Mouse (Mus musculus) forebrain, embryonic 13.5 days (tissue): ENCODE measurements around the gene Ergic1. TPM values are rescaled to one million over a fixed set of nuclear protein-coding genes. Genes with fewer than 3 reads are reported as not detected.

Experiments
- ATAC-seq: fragments of 200-750 bp; cut with Nextera tagmentation; 2 replicates; pipeline ENCODE4 v1.8.0; 2017
- H3K27ac ChIP-seq: fragments of 300-500 bp; sonication (generic); 2 replicates; pipeline ENCODE4 v1.5.1; 2015; ENCODE audit warnings: inconsistent platforms, mild to moderate bottlenecking, moderate library complexity
- H3K27me3 ChIP-seq: fragments of 300-500 bp; sonication (generic); 2 replicates; pipeline ENCODE4 v1.6.1; 2015; ENCODE audit warnings: mild to moderate bottlenecking, inconsistent platforms
- H3K36me3 ChIP-seq: fragments of 300-500 bp; sonication (generic); 2 replicates; pipeline ENCODE4 v1.6.1; 2015; ENCODE audit warnings: mild to moderate bottlenecking, inconsistent platforms; ENCODE audit not compliant: poor library complexity, severe bottlenecking
- H3K4me1 ChIP-seq: fragments of 300-500 bp; sonication (generic); 2 replicates; pipeline ENCODE4 v1.6.1; 2015; ENCODE audit warnings: inconsistent platforms
- H3K4me2 ChIP-seq: fragments of 300-500 bp; sonication (generic); 2 replicates; pipeline ENCODE4 v1.6.1; 2015; ENCODE audit warnings: inconsistent platforms, mild to moderate bottlenecking, moderate library complexity
- H3K4me3 ChIP-seq: fragments of 300-500 bp; sonication (generic); 2 replicates; pipeline ENCODE4 v1.5.1; 2015; ENCODE audit warnings: mild to moderate bottlenecking, inconsistent platforms
- H3K9ac ChIP-seq: fragments of 300-500 bp; sonication (generic); 2 replicates; pipeline ENCODE4 v1.6.1; 2015; ENCODE audit warnings: mild to moderate bottlenecking, inconsistent platforms
- H3K9me3 ChIP-seq: fragments of 300-500 bp; sonication (generic); replicated peaks from 2 replicates; pipeline ENCODE4 v1.6.1; 2016; ENCODE audit warnings: inconsistent platforms
- WGBS: fragments of 180-500 bp; shearing (Covaris S2); methylation state at CpG from one replicate; pipeline ENCODE4 v1.1.7; 2015; 5-methylcytosine and 5-hydroxymethylcytosine counted together
- polyA plus RNA-seq: library from polyadenylated mRNA; unstranded; fragments of >200 nt; fragmentation: Nextera tagmentation; extraction: Ambion mirVana; gene quantifications from 2 replicates; pipeline ENCODE4 v1.2.1, GENCODE M21; 2015

The Ergic1 gene
- polyA plus RNA-seq, 1 experiment from 2014 or later = 95.9 TPM

GRCm38 (mm10) chr17:26609820-26610219 lies 48.5 kb downstream of the Ergic1 start:
- no peaks in the 10 kb centered on the region for H3K9me3 ChIP-seq
- peaks cover 70% of the 10 kb centered on the region for H3K36me3 ChIP-seq
- ATAC-seq = no peak
- H3K4me2 ChIP-seq = no peak overlapping the region
- no peak overlapping the region for H3K9ac ChIP-seq
- H3K27me3 ChIP-seq = no peaks in the 10 kb centered on the region
- no peaks in the 10 kb centered on the region for H3K4me1 ChIP-seq
- H3K27ac ChIP-seq = no peak overlapping the region
- WGBS = 83% methylated on average over 8 of the region's 8 CpGs
- no peak overlapping the region for H3K4me3 ChIP-seq

GRCm38 (mm10) chr17:26611328-26611727 lies 50.0 kb downstream of the Ergic1 start:
- Histone ChIP-seq H3K36me3 (peaks cover 70% of the 10 kb centered on the region), H3K4me3 (no peak overlapping the region), H3K4me1 (no peaks in the 10 kb centered on the region), H3K27me3 (no peaks in the 10 kb centered on the region), H3K9ac (no peak overlapping the region), H3K4me2 (no peak overlapping the region), H3K9me3 (no peaks in the 10 kb centered on the region), H3K27ac (no peak overlapping the region)
- no peak for ATAC-seq
- WGBS = 88% methylated on average over 7 of the region's 7 CpGs

DNA sequence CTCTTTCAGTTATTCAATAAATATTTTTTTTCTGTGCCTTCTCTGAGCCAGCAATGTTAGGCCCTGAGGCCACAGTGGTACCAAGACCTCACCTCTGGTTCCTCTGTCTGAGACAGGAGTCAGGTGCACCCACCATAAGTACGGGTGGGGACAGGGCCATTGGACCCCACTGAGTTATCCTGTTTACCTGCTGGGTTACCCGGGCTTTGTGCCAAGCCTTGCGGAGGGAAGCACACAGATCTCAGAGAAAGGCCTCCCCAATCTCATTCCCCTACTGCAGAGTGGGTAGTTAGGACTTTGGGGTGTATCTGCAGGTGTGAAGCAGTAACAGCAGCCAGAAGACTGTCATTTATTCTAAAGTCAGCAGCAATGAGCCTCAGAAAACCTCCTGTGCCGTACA lies 50.6 kb downstream of the Ergic1 start:
- Histone ChIP-seq H3K4me1 (no peaks in the 10 kb centered on the region), H3K4me3 (no peak overlapping the region), H3K27me3 (no peaks in the 10 kb centered on the region), H3K36me3 (peaks cover 71% of the 10 kb centered on the region), H3K9me3 (no peaks in the 10 kb centered on the region), H3K9ac (no peak overlapping the region), H3K4me2 (no peak overlapping the region), H3K27ac (no peak overlapping the region)
- no peak for ATAC-seq
- WGBS = 87% methylated on average over 4 of the region's 4 CpGs

DNA sequence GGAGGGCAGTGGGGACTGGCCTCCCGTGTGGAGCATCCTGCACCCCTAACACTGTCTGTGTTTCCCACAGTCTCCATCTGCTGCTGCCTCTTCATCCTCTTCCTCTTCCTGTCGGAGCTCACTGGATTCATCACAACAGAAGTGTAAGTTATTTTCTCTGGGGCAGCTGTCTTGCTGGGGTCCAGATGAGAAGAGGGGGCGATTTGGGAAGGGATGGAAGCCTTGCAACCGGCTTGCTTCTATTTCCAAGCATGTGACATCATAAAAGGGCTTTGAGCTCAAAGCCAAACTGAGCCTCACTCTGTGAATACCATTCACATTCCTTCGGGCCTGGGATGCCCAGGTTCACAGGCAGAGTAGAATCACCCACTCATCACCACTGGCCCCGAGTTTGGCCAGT lies 53.0 kb downstream of the Ergic1 start:
- H3K4me2 ChIP-seq = no peak overlapping the region
- no peaks in the 10 kb centered on the region for H3K27me3 ChIP-seq
- no peak for ATAC-seq
- H3K4me1 ChIP-seq = no peaks in the 10 kb centered on the region
- H3K9ac ChIP-seq = no peak overlapping the region
- H3K27ac ChIP-seq = no peak overlapping the region
- H3K36me3 ChIP-seq = peaks cover 76% of the 10 kb centered on the region
- 87% methylated on average over 6 of the region's 6 CpGs for WGBS
- H3K9me3 ChIP-seq = no peaks in the 10 kb centered on the region
- no peak overlapping the region for H3K4me3 ChIP-seq

DNA sequence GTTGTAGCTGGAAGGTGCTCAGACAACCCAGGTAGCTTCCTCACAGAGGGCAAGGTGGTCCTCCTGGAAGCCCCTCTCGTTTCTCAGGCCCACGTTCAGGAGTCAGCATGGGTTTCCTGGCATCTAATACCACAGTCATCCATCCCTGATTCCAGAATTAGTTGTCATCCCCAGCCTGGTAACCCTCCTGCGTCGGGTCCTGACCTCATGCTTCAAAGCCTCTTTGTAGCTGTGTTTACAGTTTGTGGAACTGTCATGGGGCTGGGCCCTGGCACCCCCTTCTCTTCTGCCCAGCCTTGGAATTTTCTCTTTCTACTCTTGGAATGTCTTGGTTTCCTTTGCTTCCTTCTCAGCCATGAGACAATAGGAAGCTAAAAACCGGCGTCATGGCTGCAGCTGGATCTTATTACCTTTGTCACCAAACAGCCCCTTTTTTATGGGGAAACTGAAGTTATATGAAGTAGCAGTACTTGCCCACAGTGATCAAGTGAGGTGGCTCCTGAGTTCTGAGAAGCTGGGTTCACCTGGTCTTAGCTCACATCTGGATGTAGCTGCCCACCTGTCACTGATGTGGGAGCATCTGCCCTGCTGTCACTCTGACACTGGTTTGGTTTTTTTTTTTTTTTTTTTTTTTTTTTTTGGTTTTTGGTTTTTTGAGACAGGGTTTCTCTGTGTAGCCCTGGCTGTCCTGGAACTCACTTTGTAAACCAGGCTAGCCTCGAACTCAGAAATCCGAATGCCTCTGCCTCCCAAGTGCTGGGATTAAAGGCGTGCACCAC lies 53.6 kb downstream of the Ergic1 start:
- ATAC-seq = no peak
- H3K27me3 ChIP-seq = no peaks in the 10 kb centered on the region
- no peaks in the 10 kb centered on the region for H3K9me3 ChIP-seq
- no peak overlapping the region for H3K27ac ChIP-seq
- H3K36me3 ChIP-seq = peaks cover 76% of the 10 kb centered on the region
- H3K4me3 ChIP-seq = no peak overlapping the region
- H3K4me2 ChIP-seq = no peak overlapping the region
- 87% methylated on average over 9 of the region's 9 CpGs for WGBS
- no peaks in the 10 kb centered on the region for H3K4me1 ChIP-seq
- H3K9ac ChIP-seq = no peak overlapping the region

- no peaks in the 10 kb centered on the region for H3K4me1 ChIP-seq
- H3K4me3 ChIP-seq = no peak overlapping the region
- H3K9me3 ChIP-seq = no peaks in the 10 kb centered on the region
- no peak overlapping the region for H3K9ac ChIP-seq
- no peak overlapping the region for H3K4me2 ChIP-seq
- ATAC-seq = no peak
- 97% methylated on average over 2 of the region's 2 CpGs for WGBS
- H3K27me3 ChIP-seq = no peaks in the 10 kb centered on the region
- no peak overlapping the region for H3K27ac ChIP-seq
- H3K36me3 ChIP-seq = peaks cover 76% of the 10 kb centered on the region
Measured at GRCm38 (mm10) chr17:26616696-26617095, 55.4 kb downstream of the Ergic1 start.

DNA sequence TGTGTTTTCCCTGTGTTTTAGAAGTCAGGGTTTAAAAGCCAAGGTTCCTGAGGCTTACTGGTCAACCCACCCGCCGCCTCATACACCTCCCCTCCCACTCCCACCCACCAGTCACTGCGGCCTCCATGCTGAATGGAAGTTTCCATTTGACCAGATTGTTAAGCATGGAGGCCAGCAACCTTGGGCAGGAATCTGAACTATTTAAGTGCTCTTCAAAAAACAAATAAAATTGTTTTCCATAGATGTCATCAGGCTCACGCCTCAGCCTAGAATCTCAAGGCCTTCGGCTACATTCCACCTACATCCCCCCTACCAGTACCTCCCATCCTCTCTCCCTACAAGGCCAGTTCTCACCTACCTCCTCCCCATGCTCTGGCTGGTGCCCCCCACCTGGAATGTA lies 57.2 kb downstream of the Ergic1 start:
- WGBS = 95% methylated on average over 5 of the region's 5 CpGs
- ATAC-seq = no peak
- H3K4me1 ChIP-seq = no peaks in the 10 kb centered on the region

DNA sequence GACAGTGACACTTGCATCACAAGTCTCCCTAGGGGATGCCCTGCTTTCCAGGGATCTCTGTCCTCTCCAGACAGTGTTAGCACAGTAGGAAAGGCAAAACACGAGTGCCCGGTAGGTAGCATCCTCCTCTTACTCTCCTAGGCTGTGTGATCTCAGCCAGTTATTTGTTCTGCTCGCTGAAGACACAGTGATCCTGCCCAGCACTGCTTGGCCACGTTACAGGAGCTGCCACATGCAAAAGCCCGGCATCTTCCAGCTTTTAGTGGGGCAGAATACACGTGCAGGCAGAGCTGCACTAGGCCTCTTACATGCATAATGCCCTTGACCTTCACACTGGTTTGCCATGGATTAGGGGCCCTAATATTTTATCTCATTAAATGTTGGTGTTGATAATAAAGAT lies 58.3 kb downstream of the Ergic1 start:
- Histone ChIP-seq H3K36me3 (peaks cover 79% of the 10 kb centered on the region), H3K4me3 (no peak overlapping the region), H3K4me2 (no peak overlapping the region), H3K27me3 (no peaks in the 10 kb centered on the region), H3K4me1 (no peaks in the 10 kb centered on the region), H3K9me3 (no peaks in the 10 kb centered on the region), H3K27ac (no peak overlapping the region), H3K9ac (no peak overlapping the region)
- WGBS = 86% methylated on average over 6 of the region's 6 CpGs
- ATAC-seq = no peak

More for the DNA sequence above, 57.2 kb downstream of the Ergic1 start:
- Histone ChIP-seq H3K9me3 (no peaks in the 10 kb centered on the region), H3K27ac (no peak overlapping the region), H3K9ac (no peak overlapping the region), H3K4me3 (no peak overlapping the region), H3K4me2 (no peak overlapping the region), H3K36me3 (peaks cover 77% of the 10 kb centered on the region), H3K27me3 (no peaks in the 10 kb centered on the region)

DNA sequence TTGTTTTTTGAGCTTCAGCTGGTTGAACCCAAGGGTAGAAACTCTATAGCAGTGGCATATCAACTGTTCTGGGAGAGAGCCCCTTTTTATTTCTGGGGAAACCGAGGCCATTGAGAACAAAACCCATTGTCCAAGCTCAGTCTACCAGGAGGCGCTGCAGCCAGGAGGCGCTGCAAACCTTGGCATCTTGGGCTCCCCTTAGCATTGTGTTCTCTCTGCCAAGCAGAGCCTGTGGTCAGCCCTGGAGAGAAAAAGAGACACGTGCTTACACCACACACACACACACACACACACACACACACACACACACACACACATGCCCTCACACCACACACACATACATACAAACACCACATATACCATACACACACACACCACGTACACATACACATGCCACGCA lies 59.0 kb downstream of the Ergic1 start:
- H3K9ac ChIP-seq = no peak overlapping the region
- no peaks in the 10 kb centered on the region for H3K4me1 ChIP-seq
- no peak overlapping the region for H3K4me2 ChIP-seq
- no peaks in the 10 kb centered on the region for H3K27me3 ChIP-seq
- H3K4me3 ChIP-seq = no peak overlapping the region
- H3K27ac ChIP-seq = no peak overlapping the region
- H3K36me3 ChIP-seq = peaks cover 81% of the 10 kb centered on the region
- ATAC-seq = no peak
- H3K9me3 ChIP-seq = no peaks in the 10 kb centered on the region
- 89% methylated on average over 6 of the region's 6 CpGs for WGBS

DNA sequence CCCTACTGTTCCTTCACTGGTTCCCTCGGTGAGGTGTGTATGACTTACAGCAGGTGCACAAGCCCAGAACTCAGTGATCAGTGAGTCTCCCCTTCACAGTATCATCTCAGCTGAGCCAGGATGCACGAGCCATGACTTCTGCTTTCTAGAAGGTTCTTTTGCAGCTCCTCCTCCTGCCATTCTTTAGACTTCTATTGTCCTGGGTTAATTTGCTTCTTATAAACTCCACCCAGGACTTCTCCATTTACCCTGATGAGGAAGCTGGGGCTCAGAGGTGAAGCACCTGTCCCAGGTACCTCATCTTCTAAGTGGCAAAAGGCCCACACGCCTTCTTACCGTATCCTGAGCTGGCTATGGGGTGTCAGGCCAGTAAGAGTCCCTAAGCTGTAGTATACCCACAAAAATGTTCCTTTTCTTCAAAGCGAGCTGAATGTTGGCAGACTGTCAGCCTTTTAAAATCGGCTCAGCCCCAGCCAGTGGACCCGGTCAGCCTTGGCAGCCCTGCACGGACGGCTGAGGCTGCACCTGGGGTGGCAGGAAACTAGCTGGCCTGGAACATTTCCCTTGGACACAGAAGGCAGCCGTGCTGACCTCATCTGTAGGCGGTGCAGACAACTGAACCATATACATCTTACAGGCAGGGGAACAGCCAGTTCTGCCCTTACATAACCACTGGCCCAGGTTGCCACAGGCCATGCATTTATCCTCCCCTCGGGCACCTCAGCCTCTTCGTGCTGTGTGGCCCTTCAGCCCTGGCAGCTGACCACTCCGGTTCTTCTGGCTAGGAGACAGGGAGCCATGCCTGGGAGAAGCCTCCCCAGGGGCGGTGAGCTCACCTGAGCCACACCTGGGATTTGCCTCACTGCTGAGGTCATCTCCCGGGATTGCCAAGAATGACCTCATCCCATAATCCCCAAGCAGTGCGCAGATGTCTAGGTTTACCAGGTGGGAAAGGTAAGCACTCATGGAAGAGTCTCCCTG lies 59.8 kb downstream of the Ergic1 start:
- Histone ChIP-seq H3K4me1 (no peaks in the 10 kb centered on the region), H3K9ac (no peak overlapping the region), H3K27ac (no peak overlapping the region), H3K4me2 (no peak overlapping the region), H3K27me3 (no peaks in the 10 kb centered on the region), H3K4me3 (no peak overlapping the region), H3K9me3 (no peaks in the 10 kb centered on the region), H3K36me3 (peaks cover 81% of the 10 kb centered on the region)
- no peak for ATAC-seq
- WGBS = 90% methylated on average over 17 of the region's 17 CpGs

- 90% methylated on average over 5 of the region's 5 CpGs for WGBS
- H3K4me1 ChIP-seq = no peaks in the 10 kb centered on the region
Measured at GRCm38 (mm10) chr17:26621912-26622311, 60.6 kb downstream of the Ergic1 start.

GRCm38 (mm10) chr17:26623991-26624390 lies 62.7 kb downstream of the Ergic1 start:
- Histone ChIP-seq H3K4me2 (no peak overlapping the region), H3K4me1 (no peaks in the 10 kb centered on the region), H3K4me3 (no peak overlapping the region), H3K9me3 (no peaks in the 10 kb centered on the region), H3K27ac (no peak overlapping the region), H3K27me3 (no peaks in the 10 kb centered on the region), H3K9ac (no peak overlapping the region), H3K36me3 (peaks cover 86% of the 10 kb centered on the region)
- 93% methylated on average over 6 of the region's 6 CpGs for WGBS
- no peak for ATAC-seq

More at GRCm38 (mm10) chr17:26621912-26622311, 60.6 kb downstream of the Ergic1 start:
- peaks cover 81% of the 10 kb centered on the region for H3K36me3 ChIP-seq
- no peaks in the 10 kb centered on the region for H3K9me3 ChIP-seq
- H3K9ac ChIP-seq = no peak overlapping the region
- no peak overlapping the region for H3K27ac ChIP-seq
- H3K4me2 ChIP-seq = no peak overlapping the region
- no peak for ATAC-seq
- no peaks in the 10 kb centered on the region for H3K27me3 ChIP-seq
- H3K4me3 ChIP-seq = no peak overlapping the region
